Mouse (Mus musculus): Measurements from ENCODE around the gene Cdc42ep4. TPM values are rescaled to one million over a fixed set of nuclear protein-coding genes. Genes with fewer than 3 reads are reported as not detected.

Gene Cdc42ep4
- total RNA-seq, 1 experiment: 17.8 TPM

- Histone ChIP-seq H3K36me3 (ENCODE audit: control insufficient read depth, insufficient read depth, low read length, poor library complexity, severe bottlenecking) (peaks cover 7% of the 10 kb centered on the region; the same call in 1 of the 2 replicates), H3K4me1 (ENCODE audit: control insufficient read depth in 2 of 2, insufficient read depth in 2 of 2, low read length in 2 of 2, poor library complexity in 1 of 2) (peaks cover 8 to 14% of the 10 kb centered on the region in 2 experiments; a peak in 3 of 4 replicates), H3K27ac (ENCODE audit: insufficient read depth, low read depth, low read length, poor library complexity, severe bottlenecking) (no peak overlapping the region), H3K9ac (ENCODE audit: insufficient read depth, low read depth, low read length, poor library complexity, severe bottlenecking) (no peak overlapping the region), H3K4me3 (ENCODE audit: insufficient read depth in 1 of 2, low read depth in 1 of 2, low read length in 2 of 2, poor library complexity in 1 of 2, severe bottlenecking in 1 of 2) (peak overlapping the region in 1 of 2 experiments; percentile 95; a peak in 1 of 4 replicates), H3K9me3 (ENCODE audit: control insufficient read depth, insufficient read depth, low read depth, low read length) (no peaks in the 10 kb centered on the region)
- TF ChIP-seq ZNF384 (IDR thresholded peaks at IDR 0.05; ENCODE audit: low read depth, low read length): no peak
- TF ChIP-seq HCFC1 (IDR thresholded peaks at IDR 0.05; ENCODE audit: borderline replicate concordance, insufficient read depth, low read length): no peak
- no peak for TF ChIP-seq MAFK (IDR thresholded peaks at IDR 0.05; ENCODE audit: insufficient read depth, low read depth, low read length)
- TF ChIP-seq ZC3H11A (IDR thresholded peaks at IDR 0.05; ENCODE audit: borderline replicate concordance, low read depth, low read length): no peak
- no peak for TF ChIP-seq CHD2 (IDR thresholded peaks at IDR 0.05; ENCODE audit: low read depth, low read length)
- DNase-seq (ENCODE audit: low read depth, low spot score): no peak
- in situ Hi-C loops (cut with MboI; ENCODE audit: low sequenced_read_pairs in 2 of 2, unreplicated experiment in 2 of 2): no loop called here
These were observed 69.7 kb downstream of the Cdc42ep4 start for GRCm38 (mm10) chr11:113681979-113682378.

GRCm38 (mm10) chr11:113680954-113681353 is 70.7 kb downstream of the Cdc42ep4 start:
- H3K4me3 ChIP-seq (ENCODE audit: insufficient read depth in 1 of 2, low read depth in 1 of 2, low read length in 2 of 2, poor library complexity in 1 of 2, severe bottlenecking in 1 of 2): no peak overlapping the region
- TF ChIP-seq CHD2 (IDR thresholded peaks at IDR 0.05; ENCODE audit: low read depth, low read length) (no peak), HCFC1 (IDR thresholded peaks at IDR 0.05; ENCODE audit: borderline replicate concordance, insufficient read depth, low read length) (no peak), MAFK (IDR thresholded peaks at IDR 0.05; ENCODE audit: insufficient read depth, low read depth, low read length) (no peak), ZC3H11A (IDR thresholded peaks at IDR 0.05; ENCODE audit: borderline replicate concordance, low read depth, low read length) (no peak), ZNF384 (IDR thresholded peaks at IDR 0.05; ENCODE audit: low read depth, low read length) (no peak)
- H3K4me1 ChIP-seq (ENCODE audit: control insufficient read depth in 2 of 2, insufficient read depth in 2 of 2, low read length in 2 of 2, poor library complexity in 1 of 2): peaks cover 6 to 12% of the 10 kb centered on the region in 2 experiments; a peak in 3 of 4 replicates
- no peak overlapping the region for H3K27ac ChIP-seq (ENCODE audit: insufficient read depth, low read depth, low read length, poor library complexity, severe bottlenecking)
- H3K9ac ChIP-seq (ENCODE audit: insufficient read depth, low read depth, low read length, poor library complexity, severe bottlenecking): no peak overlapping the region
- no peak for DNase-seq (ENCODE audit: low read depth, low spot score)
- peaks cover 13% of the 10 kb centered on the region; the same call in 1 of the 2 replicates for H3K36me3 ChIP-seq (ENCODE audit: control insufficient read depth, insufficient read depth, low read length, poor library complexity, severe bottlenecking)
- in situ Hi-C loops (cut with MboI; ENCODE audit: low sequenced_read_pairs in 2 of 2, unreplicated experiment in 2 of 2): no loop called here
- H3K9me3 ChIP-seq (ENCODE audit: control insufficient read depth, insufficient read depth, low read depth, low read length): no peaks in the 10 kb centered on the region

DNA sequence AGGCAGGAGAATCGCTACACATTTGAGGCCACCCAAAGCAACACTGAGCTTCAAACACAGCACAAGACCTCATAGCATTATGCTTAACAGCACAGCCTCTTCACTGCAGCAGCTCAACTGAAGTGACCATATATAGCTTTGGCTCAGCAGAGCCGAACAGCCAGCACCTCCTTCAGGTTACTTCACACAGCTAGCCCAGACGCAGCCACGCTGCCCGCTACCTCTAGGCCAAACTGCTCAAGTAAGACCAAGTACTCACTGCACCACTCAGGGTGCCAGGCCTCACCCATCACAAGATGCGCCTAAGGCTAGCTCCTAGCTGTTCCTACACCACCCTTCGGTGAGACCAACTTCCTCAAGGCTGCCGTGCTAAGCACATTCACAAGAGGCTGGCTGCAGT is 73.3 kb downstream of the Cdc42ep4 start:
- Histone ChIP-seq H3K9me3 (ENCODE audit: control insufficient read depth, insufficient read depth, low read depth, low read length) (no peaks in the 10 kb centered on the region), H3K36me3 (ENCODE audit: control insufficient read depth, insufficient read depth, low read length, poor library complexity, severe bottlenecking) (peaks cover 18% of the 10 kb centered on the region), H3K4me1 (ENCODE audit: control insufficient read depth in 2 of 2, insufficient read depth in 2 of 2, low read length in 2 of 2, poor library complexity in 1 of 2) (peaks cover 6 to 12% of the 10 kb centered on the region in 2 experiments; a peak in 3 of 4 replicates), H3K27ac (ENCODE audit: insufficient read depth, low read depth, low read length, poor library complexity, severe bottlenecking) (no peak overlapping the region), H3K9ac (ENCODE audit: insufficient read depth, low read depth, low read length, poor library complexity, severe bottlenecking) (peak overlapping the region; percentile 57), H3K4me3 (ENCODE audit: insufficient read depth in 1 of 2, low read depth in 1 of 2, low read length in 2 of 2, poor library complexity in 1 of 2, severe bottlenecking in 1 of 2) (peak overlapping the region in 1 of 2 experiments; percentile 46; a peak in 2 of 4 replicates)
- no peak for DNase-seq (ENCODE audit: low read depth, low spot score)
- in situ Hi-C loops (cut with MboI; ENCODE audit: low sequenced_read_pairs in 2 of 2, unreplicated experiment in 2 of 2): no loop called here
- TF ChIP-seq MAFK (IDR thresholded peaks at IDR 0.05; ENCODE audit: insufficient read depth, low read depth, low read length) (no peak), HCFC1 (IDR thresholded peaks at IDR 0.05; ENCODE audit: borderline replicate concordance, insufficient read depth, low read length) (no peak), CHD2 (IDR thresholded peaks at IDR 0.05; ENCODE audit: low read depth, low read length) (no peak), ZNF384 (IDR thresholded peaks at IDR 0.05; ENCODE audit: low read depth, low read length) (no peak), ZC3H11A (IDR thresholded peaks at IDR 0.05; ENCODE audit: borderline replicate concordance, low read depth, low read length) (no peak)

DNA sequence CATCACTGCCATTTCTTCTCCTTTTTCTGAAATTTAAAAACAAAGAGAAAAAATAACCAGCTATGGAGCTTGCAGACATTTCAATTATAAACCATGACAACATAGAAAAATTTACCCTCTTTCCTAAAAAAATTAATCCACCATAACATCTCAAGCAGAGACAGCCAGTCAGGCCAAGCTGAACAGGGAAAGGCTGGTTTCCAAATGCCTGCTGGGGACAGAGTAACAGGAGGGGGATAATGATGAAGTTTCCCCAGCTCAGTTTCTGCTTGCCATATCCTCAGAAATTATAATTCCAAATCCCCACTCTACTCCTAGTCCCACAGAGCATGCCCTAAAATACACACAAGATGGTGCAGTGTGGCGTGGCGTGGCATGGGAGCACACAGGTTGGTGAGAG is 74.3 kb downstream of the Cdc42ep4 start:
- Histone ChIP-seq H3K9me3 (ENCODE audit: control insufficient read depth, insufficient read depth, low read depth, low read length) (no peaks in the 10 kb centered on the region), H3K9ac (ENCODE audit: insufficient read depth, low read depth, low read length, poor library complexity, severe bottlenecking) (no peak overlapping the region), H3K27ac (ENCODE audit: insufficient read depth, low read depth, low read length, poor library complexity, severe bottlenecking) (no peak overlapping the region; the same call in 1 of the 2 replicates), H3K4me3 (ENCODE audit: insufficient read depth in 1 of 2, low read depth in 1 of 2, low read length in 2 of 2, poor library complexity in 1 of 2, severe bottlenecking in 1 of 2) (no peak overlapping the region), H3K4me1 (ENCODE audit: control insufficient read depth in 2 of 2, insufficient read depth in 2 of 2, low read length in 2 of 2, poor library complexity in 1 of 2) (peaks cover 5 to 12% of the 10 kb centered on the region in 2 experiments; a peak in 3 of 4 replicates), H3K36me3 (ENCODE audit: control insufficient read depth, insufficient read depth, low read length, poor library complexity, severe bottlenecking) (peaks cover 20% of the 10 kb centered on the region)
- in situ Hi-C loops (cut with MboI; ENCODE audit: low sequenced_read_pairs in 2 of 2, unreplicated experiment in 2 of 2): no loop called here
- TF ChIP-seq ZNF384 (IDR thresholded peaks at IDR 0.05; ENCODE audit: low read depth, low read length) (no peak), HCFC1 (IDR thresholded peaks at IDR 0.05; ENCODE audit: borderline replicate concordance, insufficient read depth, low read length) (no peak), CHD2 (IDR thresholded peaks at IDR 0.05; ENCODE audit: low read depth, low read length) (no peak), ZC3H11A (IDR thresholded peaks at IDR 0.05; ENCODE audit: borderline replicate concordance, low read depth, low read length) (no peak), MAFK (IDR thresholded peaks at IDR 0.05; ENCODE audit: insufficient read depth, low read depth, low read length) (no peak)
- DNase-seq (ENCODE audit: low read depth, low spot score): no peak

Other genes starting within 250 kb of the Cdc42ep4 start
- 0.45 and 0.90 TPM in 2 replicates for gene Sstr2, start 132.5 kb downstream of the Cdc42ep4 start, total RNA-seq (2012; rRNA removed)
- gene Cog1, start 102.7 kb downstream of the Cdc42ep4 start, total RNA-seq (2012; rRNA removed): 19.1 TPM in 2 replicates
- 17.0 and 18.0 TPM in 2 replicates for gene Slc39a11, start 101.8 kb downstream of the Cdc42ep4 start, total RNA-seq (2012; rRNA removed)
- 13.8 and 18.0 TPM in 2 replicates for gene Fam104a, start 67.7 kb downstream of the Cdc42ep4 start, total RNA-seq (2012; rRNA removed)
- gene D11Wsu47e, start 67.5 kb downstream of the Cdc42ep4 start, total RNA-seq (2012; rRNA removed): 33.1 and 38.5 TPM in 2 replicates
- gene Cpsf4l, start 41.9 kb downstream of the Cdc42ep4 start, total RNA-seq (2012; rRNA removed): 19.6 and 35.0 TPM in 2 replicates